Mouse (Mus musculus) gastrocnemius, postnatal 10 days (tissue): ENCODE measurements around the gene Braf. TPM values are rescaled to one million over a fixed set of nuclear protein-coding genes. Genes with fewer than 3 reads are reported as not detected.
"Not testable (repeated sequence)": the region's sequence is repeated elsewhere in the genome, so short reads cannot be mapped to it uniquely, and the experiment has no call there.

Experiments
- DNase-seq: peaks from one replicate; pipeline ENCODE4 v3.0.0; 2021; ENCODE audit warnings: mixed read lengths
- long read RNA-seq, 2 experiments: library from polyadenylated mRNA; stranded (forward); transcript quantifications; one replicate each; pipeline ENCODE4 v2.0.0; 2021
- total RNA-seq, 2 experiments: library from RNA; stranded (reverse); gene quantifications; 2 replicates each; pipeline ENCODE4 v1.2.3; 2021

Gene Braf
- 10 to 100 TPM; 10.2 to 14.1 TPM for total RNA-seq
- long read RNA-seq, experiment 1, partial matches to known transcripts: 2 of 9 reads
- long read RNA-seq, experiment 1, other reads (novel, unspliced or antisense): 6 of 9 reads
- long read RNA-seq, experiment 2, partial matches to known transcripts: 1 of 6 reads
- long read RNA-seq, experiment 2, other reads (novel, unspliced or antisense): 5 of 6 reads

DNA sequence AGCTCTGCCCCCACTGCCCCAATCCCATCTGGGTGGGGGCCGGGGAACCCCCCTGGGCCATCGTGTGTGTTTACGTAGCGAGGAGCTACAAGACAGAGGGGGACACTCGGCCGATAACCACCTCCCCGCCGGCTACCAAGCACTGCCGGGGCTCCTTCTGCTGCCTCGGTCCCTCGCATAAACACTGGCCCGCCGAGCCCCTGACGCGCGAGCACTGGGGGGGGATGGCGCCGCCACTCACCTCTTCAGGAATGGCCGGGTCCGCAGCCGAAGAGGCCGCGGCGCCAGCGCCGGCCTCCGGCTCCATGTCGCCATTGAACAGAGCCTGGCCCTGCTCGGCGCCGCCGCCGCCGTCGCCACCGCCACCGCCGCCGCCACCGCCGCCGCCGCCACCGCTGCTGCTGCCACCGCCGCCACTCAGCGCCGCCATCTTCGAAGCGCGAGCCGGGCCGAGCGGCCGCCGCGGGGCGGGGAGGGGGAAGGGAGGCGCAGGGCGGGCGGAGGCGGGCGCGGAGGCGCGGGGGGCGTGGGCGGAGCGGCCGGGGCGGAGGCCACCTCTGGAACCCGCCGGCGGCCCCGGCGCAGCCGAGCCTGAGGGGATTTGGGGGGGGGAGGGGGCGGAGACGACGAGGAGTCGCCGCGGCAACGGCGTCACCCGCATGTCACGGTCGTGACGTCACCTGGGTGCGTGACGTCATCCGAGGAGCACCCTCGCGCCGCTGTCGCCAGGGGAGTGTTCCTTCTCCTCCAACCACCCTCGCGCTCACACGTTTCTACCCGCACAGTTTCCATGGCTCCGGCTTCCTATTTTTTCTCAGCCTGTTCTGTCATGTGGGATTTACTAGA lies at the start of gene Braf:
TSS of gene Braf (minus strand) at position 598 of the 846 bp plus-strand sequence.
- DNase-seq: peak; percentile 86

- no peak for DNase-seq
Observed at GRCm38 (mm10) chr6:39775029-39775428, 49.8 kb upstream of the Braf start.

DNA sequence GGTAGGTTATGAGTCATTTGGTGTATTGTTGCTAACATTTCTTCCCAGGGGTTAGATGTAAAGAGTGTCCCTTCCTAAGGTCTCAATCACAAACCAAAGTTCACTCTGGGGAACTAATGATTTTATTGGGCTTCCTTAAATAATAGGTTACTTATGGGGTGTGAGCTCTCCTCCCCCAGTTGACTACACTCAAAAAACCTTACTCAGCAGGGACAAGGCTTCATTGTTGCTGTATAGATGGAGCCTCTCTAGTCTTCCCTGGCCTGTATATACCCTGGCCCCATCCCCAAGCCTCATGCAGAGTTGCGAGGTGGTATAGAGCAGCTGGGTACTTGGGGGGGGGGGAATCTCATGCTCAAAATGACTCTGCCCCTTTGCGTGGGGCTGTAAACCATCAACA lies 32.0 kb upstream of the Braf start:
- no peak for DNase-seq

GRCm38 (mm10) chr6:39749881-39750280 lies 24.6 kb upstream of the Braf start:
- DNase-seq: peak; percentile 6

DNA sequence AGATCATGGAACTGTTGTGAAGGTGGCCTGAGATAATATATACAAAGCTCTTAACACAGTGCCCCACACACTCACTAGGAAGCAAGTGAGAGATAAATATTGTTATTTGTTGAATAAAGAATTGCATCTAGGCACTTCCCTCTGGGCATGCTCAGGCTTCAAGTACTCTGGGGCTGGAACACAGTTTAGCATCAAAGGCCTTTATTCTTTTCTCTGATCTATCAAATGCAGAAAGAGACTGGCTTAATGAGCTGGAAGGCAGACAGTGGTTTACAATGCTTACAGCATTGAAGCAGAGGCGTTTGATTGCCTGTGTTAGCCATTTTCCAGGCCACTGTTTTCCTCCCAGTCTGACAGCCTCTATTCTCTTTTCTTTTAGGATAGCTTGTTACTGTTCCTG lies 21.8 kb upstream of the Braf start:
- DNase-seq: no peak

DNA sequence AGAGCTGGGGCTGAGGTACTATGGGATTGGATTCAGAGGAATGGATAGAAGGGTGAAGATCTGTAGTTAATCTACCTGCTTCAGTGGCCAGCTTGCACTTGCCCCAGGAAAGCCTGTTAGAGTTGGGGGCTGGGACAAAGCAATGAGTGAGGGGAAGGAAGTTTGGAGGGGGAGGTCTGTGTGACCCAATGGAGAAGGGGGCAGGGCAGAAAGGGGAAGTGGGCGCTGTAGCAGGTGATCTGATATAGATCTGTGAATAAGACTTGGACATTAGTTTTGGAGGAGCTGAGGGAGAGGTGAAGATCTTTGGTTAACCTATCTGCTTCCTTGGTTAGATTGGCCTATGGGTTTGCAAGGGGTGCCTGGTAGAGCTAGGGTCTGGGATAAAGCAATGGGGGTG lies 20.2 kb upstream of the Braf start:
- no peak for DNase-seq

DNA sequence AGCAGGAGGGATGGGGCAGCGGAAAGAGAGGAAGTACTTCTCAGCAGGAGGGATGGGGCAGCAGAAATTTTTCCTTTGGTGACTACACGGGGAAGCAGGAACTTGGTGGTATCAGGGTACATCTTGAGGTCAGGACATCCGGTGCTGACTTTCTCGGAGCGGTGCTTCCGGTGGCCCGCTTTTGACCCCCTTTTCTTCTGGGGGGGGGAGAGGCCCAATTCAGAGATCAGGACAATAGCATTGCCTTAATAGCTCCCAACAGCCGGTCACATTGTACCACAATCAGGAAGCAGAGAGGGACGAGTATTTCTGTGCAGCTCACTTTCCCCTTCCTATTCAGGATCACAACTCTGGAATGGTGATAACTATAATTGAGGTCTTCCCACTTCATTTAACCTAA lies 14.4 kb upstream of the Braf start:
- not testable (repeated sequence) for DNase-seq

- no peak for DNase-seq
Observed at GRCm38 (mm10) chr6:39728095-39728494, 2.8 kb upstream of the Braf start.

DNA sequence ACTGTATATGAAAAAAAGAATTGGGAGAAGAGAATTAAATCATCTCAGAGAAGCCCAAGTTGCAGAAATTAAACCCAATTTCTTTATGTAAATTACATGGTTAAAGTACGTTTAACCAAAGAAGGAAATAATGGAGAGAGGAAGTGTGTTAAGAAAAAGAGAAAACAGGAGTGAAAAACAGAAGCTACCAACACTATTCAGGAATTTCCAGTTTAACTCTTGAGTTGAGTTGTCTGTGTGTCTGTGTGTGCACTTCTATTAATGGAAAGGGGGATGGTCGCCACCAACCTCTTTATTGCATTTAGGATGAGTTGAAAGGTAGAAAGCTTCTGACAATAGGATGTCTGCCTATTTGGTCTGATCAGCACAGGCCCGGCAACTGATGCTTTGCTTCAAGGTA lies 886 bp upstream of the Braf start:
- DNase-seq: no peak

- no peak for DNase-seq
Observed at GRCm38 (mm10) chr6:39724542-39724865, 759 bp downstream of the Braf start.

- no peak for DNase-seq
Observed at GRCm38 (mm10) chr6:39724071-39724470, 1.2 kb downstream of the Braf start.

GRCm38 (mm10) chr6:39718567-39718966 lies 6.7 kb downstream of the Braf start:
- DNase-seq: no peak

- no peak for DNase-seq
Observed at GRCm38 (mm10) chr6:39717049-39717448, 8.2 kb downstream of the Braf start.

GRCm38 (mm10) chr6:39714341-39714740 lies 10.9 kb downstream of the Braf start:
- no peak for DNase-seq

GRCm38 (mm10) chr6:39713399-39713798 lies 11.9 kb downstream of the Braf start:
- DNase-seq: no peak

GRCm38 (mm10) chr6:39705625-39706024 lies 19.6 kb downstream of the Braf start:
- no peak for DNase-seq

- DNase-seq: no peak
Observed at GRCm38 (mm10) chr6:39693126-39693525, 32.1 kb downstream of the Braf start.

DNA sequence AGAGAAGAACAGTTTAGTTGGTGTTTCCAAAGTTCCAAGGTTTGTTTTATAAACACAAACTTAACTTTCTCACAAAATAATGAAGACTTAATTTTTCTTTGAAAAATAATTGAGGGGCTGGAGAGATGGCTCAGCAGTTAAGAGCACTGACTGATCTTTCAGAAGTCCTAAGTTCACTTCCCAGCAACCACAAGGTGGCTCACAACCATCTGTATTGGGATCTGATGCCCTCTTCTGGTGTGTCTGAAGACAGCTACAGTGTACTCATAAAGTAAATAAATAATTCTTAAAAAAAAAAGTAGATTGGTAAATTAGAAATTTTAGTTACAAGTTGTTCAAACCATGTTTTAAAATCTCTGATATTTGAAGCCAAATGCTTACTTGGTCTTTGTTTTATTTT lies 38.4 kb downstream of the Braf start:
- DNase-seq: not testable (repeated sequence)

- no peak for DNase-seq
Observed at GRCm38 (mm10) chr6:39681795-39682194, 43.5 kb downstream of the Braf start.

GRCm38 (mm10) chr6:39680524-39680923 lies 44.7 kb downstream of the Braf start:
- DNase-seq: no peak

DNA sequence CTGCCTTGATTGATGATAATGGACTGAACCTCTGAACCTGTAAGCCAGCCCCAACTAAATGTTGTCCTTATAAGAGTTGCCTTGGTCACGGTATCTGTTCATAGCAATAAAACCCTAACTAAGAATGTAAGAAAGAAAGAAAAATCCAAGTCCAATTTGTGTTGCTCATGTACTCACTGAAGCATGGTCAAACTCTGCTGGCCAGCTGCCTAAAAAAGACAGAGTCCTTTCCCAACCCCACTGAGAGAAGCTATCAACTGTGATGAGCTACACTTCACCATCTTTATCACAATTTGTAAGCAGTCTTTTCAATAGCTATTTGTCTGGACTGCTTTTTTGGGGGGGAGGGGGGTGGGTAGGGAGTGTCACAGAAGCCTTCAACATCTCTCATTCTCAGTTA lies 47.0 kb downstream of the Braf start:
- no peak for DNase-seq

GRCm38 (mm10) chr6:39675081-39675480 lies 50.2 kb downstream of the Braf start:
- no peak for DNase-seq

GRCm38 (mm10) chr6:39611296-39611695 lies 114.0 kb downstream of the Braf start:
- no peak for DNase-seq

DNA sequence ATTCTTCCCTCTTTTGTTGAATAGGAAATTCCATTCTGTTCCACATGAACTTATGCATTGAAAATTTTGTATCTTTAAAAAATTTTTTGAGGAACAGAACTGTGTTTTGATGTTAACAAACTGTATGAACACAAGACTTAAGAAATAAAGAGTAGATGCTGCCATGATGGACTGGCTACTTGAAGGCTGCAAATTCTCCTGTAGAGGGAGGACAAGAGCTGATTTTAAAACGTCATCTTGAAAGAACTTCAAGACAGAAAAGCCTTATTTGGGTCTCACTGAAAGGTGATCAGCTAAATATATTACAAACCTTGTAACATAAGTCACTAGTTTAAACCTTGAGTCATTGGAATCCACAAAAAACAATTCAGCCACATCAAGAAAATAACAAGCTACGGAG lies 115.1 kb downstream of the Braf start:
- no peak for DNase-seq
